Mouse (Mus musculus): ENCODE data around the gene Tex26. TPM values are rescaled to one million over a fixed set of nuclear protein-coding genes. Genes with fewer than 3 reads are reported as not detected.

Gene Tex26
- polyA plus RNA-seq, 1 experiment from 2014 or later, result 0.14 TPM

GRCm38 (mm10) chr5:149454281-149454680 is 14.8 kb downstream of the Tex26 start:
- H3K36me3 ChIP-seq (ENCODE audit: insufficient read depth, low read length), result no peaks in the 10 kb centered on the region
- TF ChIP-seq CTCF (IDR thresholded peaks at IDR 0.05; ENCODE audit: low read depth), result peak; percentile 80
- H3K9ac ChIP-seq (ENCODE audit: low read depth, low read length), result no peak overlapping the region
- DNase-seq (ENCODE audit: low spot score) (peak; percentile 55), ATAC-seq (replicated peaks; ENCODE audit: low FRiP score, low read depth) (no peak)
- no peaks in the 10 kb centered on the region for H3K4me1 ChIP-seq (replicated peaks; ENCODE audit: insufficient read depth, low read length)
- H3K9me3 ChIP-seq (replicated peaks; ENCODE audit: low read length), result no peaks in the 10 kb centered on the region
- WGBS, result 27% methylated on average over 6 of the region's 6 CpGs
- H3K4me2 ChIP-seq (ENCODE audit: low read length), result no peak overlapping the region
- H3K27ac ChIP-seq, result no peak overlapping the region
- no peaks in the 10 kb centered on the region for H3K27me3 ChIP-seq (ENCODE audit: insufficient read depth, low read length)
- H3K4me3 ChIP-seq (replicated peaks; ENCODE audit: low read depth, low read length), result no peak overlapping the region

- Histone ChIP-seq H3K4me1 (replicated peaks; ENCODE audit: insufficient read depth, low read length) (0 out of 2 replicates have a peak, but pooled peaks cover 3% of the 10 kb centered on the region), H3K9ac (ENCODE audit: low read depth, low read length) (no peak overlapping the region), H3K36me3 (ENCODE audit: insufficient read depth, low read length) (no peaks in the 10 kb centered on the region), H3K4me2 (ENCODE audit: low read length) (no peak overlapping the region), H3K9me3 (replicated peaks; ENCODE audit: low read length) (no peaks in the 10 kb centered on the region), H3K27ac (no peak overlapping the region), H3K27me3 (ENCODE audit: insufficient read depth, low read length) (no peaks in the 10 kb centered on the region), H3K4me3 (replicated peaks; ENCODE audit: low read depth, low read length) (no peak overlapping the region)
- ATAC-seq (replicated peaks; ENCODE audit: low FRiP score, low read depth) (no peak), DNase-seq (ENCODE audit: low spot score) (no peak)
- peak; percentile 41; the same call in 1 of the 2 replicates for TF ChIP-seq CTCF (IDR thresholded peaks at IDR 0.05; ENCODE audit: low read depth)
- 87% methylated on average over 7 of the region's 7 CpGs for WGBS
These were observed 17.1 kb downstream of the Tex26 start for GRCm38 (mm10) chr5:149456544-149456943.

- 77% methylated on average over 3 of the region's 3 CpGs for WGBS
- Histone ChIP-seq H3K36me3 (ENCODE audit: insufficient read depth, low read length) (no peaks in the 10 kb centered on the region), H3K9me3 (replicated peaks; ENCODE audit: low read length) (no peaks in the 10 kb centered on the region), H3K27ac (no peak overlapping the region), H3K4me3 (replicated peaks; ENCODE audit: low read depth, low read length) (no peak overlapping the region), H3K4me2 (ENCODE audit: low read length) (no peak overlapping the region), H3K9ac (ENCODE audit: low read depth, low read length) (no peak overlapping the region), H3K27me3 (ENCODE audit: insufficient read depth, low read length) (no peaks in the 10 kb centered on the region), H3K4me1 (replicated peaks; ENCODE audit: insufficient read depth, low read length) (0 out of 2 replicates have a peak, but pooled peaks cover 3% of the 10 kb centered on the region)
- ATAC-seq (replicated peaks; ENCODE audit: low FRiP score, low read depth) (no peak), DNase-seq (ENCODE audit: low spot score) (no peak)
- TF ChIP-seq CTCF (IDR thresholded peaks at IDR 0.05; ENCODE audit: low read depth), result no peak
These were observed 22.6 kb downstream of the Tex26 start for GRCm38 (mm10) chr5:149462071-149462470.

GRCm38 (mm10) chr5:149465305-149465704 is 25.8 kb downstream of the Tex26 start:
- Histone ChIP-seq H3K9me3 (replicated peaks; ENCODE audit: low read length) (no peaks in the 10 kb centered on the region), H3K9ac (ENCODE audit: low read depth, low read length) (no peak overlapping the region), H3K4me3 (replicated peaks; ENCODE audit: low read depth, low read length) (no peak overlapping the region), H3K36me3 (ENCODE audit: insufficient read depth, low read length) (no peaks in the 10 kb centered on the region), H3K4me2 (ENCODE audit: low read length) (no peak overlapping the region), H3K4me1 (replicated peaks; ENCODE audit: insufficient read depth, low read length) (0 out of 2 replicates have a peak, but pooled peaks cover 3% of the 10 kb centered on the region), H3K27ac (no peak overlapping the region), H3K27me3 (ENCODE audit: insufficient read depth, low read length) (no peaks in the 10 kb centered on the region)
- WGBS, result 23% methylated on average over 5 of the region's 5 CpGs
- no peak for ATAC-seq (replicated peaks; ENCODE audit: low FRiP score, low read depth)
- TF ChIP-seq CTCF (IDR thresholded peaks at IDR 0.05; ENCODE audit: low read depth), result no peak
- DNase-seq (ENCODE audit: low spot score), result no peak

- H3K4me3 ChIP-seq (replicated peaks; ENCODE audit: low read depth, low read length), result no peak overlapping the region
- H3K4me2 ChIP-seq (ENCODE audit: low read length), result no peak overlapping the region
- no peaks in the 10 kb centered on the region for H3K9me3 ChIP-seq (replicated peaks; ENCODE audit: low read length)
- H3K27ac ChIP-seq, result no peak overlapping the region
- no peaks in the 10 kb centered on the region for H3K27me3 ChIP-seq (ENCODE audit: insufficient read depth, low read length)
- DNase-seq (ENCODE audit: low spot score) (no peak), ATAC-seq (replicated peaks; ENCODE audit: low FRiP score, low read depth) (no peak)
- no peak overlapping the region for H3K9ac ChIP-seq (ENCODE audit: low read depth, low read length)
- TF ChIP-seq CTCF (IDR thresholded peaks at IDR 0.05; ENCODE audit: low read depth), result no peak; the same call in 1 of the 2 replicates
- WGBS, result 96% methylated on average over 9 of the region's 9 CpGs
- H3K36me3 ChIP-seq (ENCODE audit: insufficient read depth, low read length), result no peaks in the 10 kb centered on the region
- H3K4me1 ChIP-seq (replicated peaks; ENCODE audit: insufficient read depth, low read length), result no peaks in the 10 kb centered on the region
These were observed 34.7 kb downstream of the Tex26 start for GRCm38 (mm10) chr5:149474142-149474541.

- Histone ChIP-seq H3K4me3 (replicated peaks; ENCODE audit: low read depth, low read length) (no peak overlapping the region), H3K36me3 (ENCODE audit: insufficient read depth, low read length) (no peaks in the 10 kb centered on the region), H3K27ac (no peak overlapping the region; the same call in 1 of the 2 replicates), H3K4me1 (replicated peaks; ENCODE audit: insufficient read depth, low read length) (no peaks in the 10 kb centered on the region), H3K27me3 (ENCODE audit: insufficient read depth, low read length) (no peaks in the 10 kb centered on the region), H3K9me3 (replicated peaks; ENCODE audit: low read length) (no peaks in the 10 kb centered on the region), H3K9ac (ENCODE audit: low read depth, low read length) (no peak overlapping the region), H3K4me2 (ENCODE audit: low read length) (no peak overlapping the region)
- DNase-seq (ENCODE audit: low spot score) (no peak), ATAC-seq (replicated peaks; ENCODE audit: low FRiP score, low read depth) (no peak)
- WGBS, result 80% methylated on average over 16 of the region's 16 CpGs
- TF ChIP-seq CTCF (IDR thresholded peaks at IDR 0.05; ENCODE audit: low read depth), result no peak
These were observed 35.4 kb downstream of the Tex26 start for GRCm38 (mm10) chr5:149474701-149475468.

Data from kidney, postnatal 0 days (tissue).